Mouse (Mus musculus) thymus, adult 2 months (tissue): ENCODE results near the gene Asdurf.

Experiments used
- CTCF ChIP-seq: fragments of 200-500 bp; IDR thresholded peaks from 2 replicates; pipeline ENCODE4 v1.5.1; 2012; ENCODE audit warnings: mild to moderate bottlenecking, control low read depth, low read length, moderate library complexity, borderline replicate concordance; ENCODE audit not compliant: control insufficient read depth, poor library complexity, insufficient read depth; ENCODE audit errors: extremely low read depth
- POLR2A ChIP-seq: fragments of 200-500 bp; IDR thresholded peaks from 2 replicates; pipeline ENCODE4 v1.6.1; 2012; ENCODE audit warnings: mild to moderate bottlenecking, low read length, control low read depth, moderate library complexity; ENCODE audit not compliant: control insufficient read depth, poor library complexity, insufficient read depth; ENCODE audit errors: extremely low read depth

DNA sequence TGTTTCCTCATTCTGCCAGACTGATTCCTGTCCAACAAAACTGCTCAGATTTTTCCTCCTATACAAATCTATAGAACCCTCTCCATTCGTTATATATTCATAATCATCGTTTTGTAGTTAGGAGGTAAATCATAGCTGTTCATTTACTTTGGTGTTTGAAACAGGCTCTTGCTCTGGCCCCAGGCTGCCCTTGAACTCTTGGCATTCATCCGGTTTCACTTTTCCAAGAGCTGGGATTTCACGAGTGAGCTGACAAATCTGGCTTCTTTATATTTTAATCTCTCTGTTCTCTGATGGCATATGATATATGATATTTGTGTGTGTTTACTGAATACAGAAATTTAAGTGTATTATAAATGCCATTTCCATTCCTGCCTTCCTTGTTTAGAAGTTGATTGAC, 51.9 kb downstream of the Asdurf start:
- TF ChIP-seq CTCF (no peak), POLR2A (no peak)
